Mouse (Mus musculus) urinary bladder, postnatal 36 days (tissue): Measurements from ENCODE around the gene Dsn1.

Experiments
- DNase-seq, 2 experiments: peaks; one replicate each; pipeline ENCODE4 v3.0.0; 2022; ENCODE audit warnings: low spot score in 2 of 2, mixed read lengths in 1 of 2

The Dsn1 gene

GRCm38 (mm10) chr2:157027106-157028008 is 20.4 kb upstream of the Dsn1 start:
- DNase-seq, result no peak

GRCm38 (mm10) chr2:157021156-157021555 is 14.2 kb upstream of the Dsn1 start:
- no peak for DNase-seq

GRCm38 (mm10) chr2:157019228-157019627 is 12.3 kb upstream of the Dsn1 start:
- DNase-seq, result no peak

GRCm38 (mm10) chr2:157016529-157017270 is 9.7 kb upstream of the Dsn1 start:
- no peak for DNase-seq

- no peak for DNase-seq
These were observed 5.4 kb upstream of the Dsn1 start for GRCm38 (mm10) chr2:157012341-157012740.

GRCm38 (mm10) chr2:157010634-157011310 is 3.8 kb upstream of the Dsn1 start:
- no peak for DNase-seq

- DNase-seq, result no peak
These were observed 3.2 kb upstream of the Dsn1 start for GRCm38 (mm10) chr2:157010121-157010520.

- no peak for DNase-seq
These were observed 1.6 kb upstream of the Dsn1 start for GRCm38 (mm10) chr2:157008509-157008908.

GRCm38 (mm10) chr2:157007234-157007596 is 261 bp upstream of the Dsn1 start:
- DNase-seq, result no peak

- DNase-seq, result no peak
These were observed 4.6 kb downstream of the Dsn1 start for GRCm38 (mm10) chr2:157002321-157002720.

GRCm38 (mm10) chr2:156998263-156998662 is 8.7 kb downstream of the Dsn1 start:
- no peak for DNase-seq

- DNase-seq, result no peak
These were observed 10.4 kb downstream of the Dsn1 start for GRCm38 (mm10) chr2:156996576-156996975.

GRCm38 (mm10) chr2:156991470-156992319 is 15.3 kb downstream of the Dsn1 start, which contains the start of gene Ndrg3:
Ndrg3 (minus strand) TSS chr2:156992056.
- DNase-seq, result peak; percentile 90 to 95

- no peak for DNase-seq
These were observed 16.1 kb downstream of the Dsn1 start for GRCm38 (mm10) chr2:156990727-156991431.

GRCm38 (mm10) chr2:156987316-156987715 is 19.6 kb downstream of the Dsn1 start:
- DNase-seq, result no peak

- no peak for DNase-seq
These were observed 24.1 kb downstream of the Dsn1 start for GRCm38 (mm10) chr2:156982864-156983263.

- DNase-seq, result no peak
These were observed 25.7 kb downstream of the Dsn1 start for GRCm38 (mm10) chr2:156981291-156981690.

- DNase-seq, result no peak
These were observed 26.9 kb downstream of the Dsn1 start for GRCm38 (mm10) chr2:156980059-156980458.

- DNase-seq, result no peak
These were observed 30.2 kb downstream of the Dsn1 start for GRCm38 (mm10) chr2:156976711-156977110.

- DNase-seq, result no peak
These were observed 32.0 kb downstream of the Dsn1 start for GRCm38 (mm10) chr2:156974967-156975366.
